Mouse (Mus musculus) thymus, postnatal 4 days (tissue): ENCODE data around the gene Ipcef1.
"Not testable (repeated sequence)": the region's sequence is repeated elsewhere in the genome, so short reads cannot be mapped to it uniquely, and the experiment has no call there.

Experiments
- DNase-seq: peaks from one replicate; pipeline ENCODE4 v3.0.0; 2021

Ipcef1 gene

GRCm38 (mm10) chr10:7033459-7033858 is 18.8 kb downstream of the Ipcef1 start:
- no peak for DNase-seq

DNA sequence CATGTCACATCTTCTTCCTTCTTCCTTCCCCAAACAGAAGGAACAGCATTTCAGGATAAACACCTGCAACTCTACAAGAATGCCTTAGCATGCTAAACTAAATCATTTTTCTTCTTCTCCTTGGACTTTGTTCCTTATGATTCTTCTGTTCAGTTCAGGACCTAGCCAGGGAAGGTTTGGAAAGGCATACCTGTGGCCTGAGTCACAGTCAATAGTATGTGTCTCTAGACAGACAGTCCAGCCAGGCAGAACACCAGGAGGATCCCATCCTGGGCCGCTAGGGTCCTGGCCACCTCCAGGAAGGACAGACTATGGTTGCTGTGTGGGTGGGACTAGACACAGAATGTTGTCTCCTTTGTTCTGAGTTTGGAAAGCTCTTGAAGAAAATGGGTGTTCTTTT is 27.2 kb downstream of the Ipcef1 start:
- no peak for DNase-seq

DNA sequence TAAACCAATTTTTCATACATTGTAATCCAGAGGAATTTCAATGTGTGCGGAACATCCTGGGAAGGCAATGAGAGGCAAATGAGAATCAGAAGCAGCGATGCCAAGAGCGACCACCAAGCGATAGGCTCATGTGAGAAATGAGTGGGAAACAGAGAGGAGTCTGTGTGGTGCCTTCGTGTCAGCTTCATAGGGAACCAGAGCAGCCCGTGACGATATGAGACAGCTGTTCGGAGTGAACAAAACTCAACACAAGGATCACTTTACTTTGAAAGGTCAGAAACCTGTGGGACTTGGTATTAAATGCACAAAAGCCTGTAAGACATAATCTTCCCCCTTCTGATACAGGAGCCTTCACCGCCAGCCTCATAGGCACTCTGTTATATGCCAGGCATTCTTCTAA is 31.7 kb downstream of the Ipcef1 start:
- no peak for DNase-seq

DNA sequence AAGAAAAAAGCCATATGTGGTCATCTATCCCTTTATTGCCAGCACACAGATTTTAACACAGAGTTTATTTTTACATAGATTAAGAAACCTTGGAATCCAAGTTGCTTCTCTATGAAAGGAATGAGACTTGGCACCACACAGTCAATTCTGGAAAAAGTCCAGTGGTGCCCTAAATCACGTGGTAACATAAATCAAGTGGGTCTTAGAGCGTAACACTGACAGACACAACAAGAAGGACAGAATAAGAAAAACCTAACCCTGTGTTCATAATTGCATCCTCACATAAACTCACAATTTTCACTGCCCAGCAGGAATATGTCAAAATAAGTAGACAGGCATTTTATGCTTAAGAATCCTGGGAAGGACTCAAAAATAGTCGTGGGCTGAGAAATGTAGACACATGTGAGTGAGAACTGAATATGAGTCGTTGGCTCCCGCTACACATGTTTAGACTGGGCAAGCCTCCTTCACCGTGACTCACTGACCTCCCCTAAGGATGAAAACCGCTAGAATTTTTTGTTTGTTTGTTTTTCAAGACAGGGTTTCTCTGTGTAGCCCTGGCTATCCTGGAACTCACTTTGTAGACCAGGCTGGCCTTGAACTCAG is 32.4 kb downstream of the Ipcef1 start:
- DNase-seq, result no peak

DNA sequence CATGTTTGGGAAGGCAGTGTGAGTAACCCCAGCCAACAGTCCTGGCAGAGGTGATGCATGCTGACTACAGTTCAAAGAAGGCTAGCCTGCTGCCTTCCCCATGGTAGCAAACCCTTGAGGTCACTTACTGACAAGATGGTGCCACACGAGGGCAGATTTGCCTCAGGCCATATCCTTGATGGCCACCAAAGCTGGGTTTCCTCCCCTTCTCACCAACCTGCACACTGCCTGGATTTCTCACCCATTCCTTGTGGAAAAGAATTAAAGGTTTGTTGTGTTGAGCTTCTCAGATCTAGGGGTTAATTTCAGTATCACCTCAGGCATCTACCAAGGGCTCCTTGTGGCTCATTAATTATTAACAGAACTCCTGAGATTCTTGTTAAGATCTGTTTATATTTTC is 37.1 kb downstream of the Ipcef1 start:
- no peak for DNase-seq

DNA sequence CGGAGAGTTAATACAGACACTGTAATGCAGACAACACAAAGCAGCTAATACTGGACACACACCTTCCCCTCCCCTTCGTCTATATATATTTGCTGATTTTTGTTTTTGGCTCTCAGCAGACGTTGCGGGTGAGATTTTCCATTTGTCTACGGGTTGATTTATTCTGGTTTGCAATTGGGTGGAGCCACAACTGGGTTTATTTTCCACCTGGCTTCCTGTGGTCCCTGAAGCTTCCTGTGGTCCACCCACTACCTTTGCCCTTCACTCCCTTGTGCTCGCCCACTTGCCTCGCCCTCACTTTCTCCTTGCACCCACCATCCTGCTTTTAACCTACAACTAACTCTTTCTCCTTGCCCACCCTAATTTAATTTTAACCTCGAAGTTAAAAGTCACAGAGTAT is 41.7 kb downstream of the Ipcef1 start:
- DNase-seq, result no peak

- no peak for DNase-seq
Observed at GRCm38 (mm10) chr10:7004980-7005538, 47.2 kb downstream of the Ipcef1 start.

GRCm38 (mm10) chr10:7003898-7004297 is 48.4 kb downstream of the Ipcef1 start:
- DNase-seq, result not testable (repeated sequence)

DNA sequence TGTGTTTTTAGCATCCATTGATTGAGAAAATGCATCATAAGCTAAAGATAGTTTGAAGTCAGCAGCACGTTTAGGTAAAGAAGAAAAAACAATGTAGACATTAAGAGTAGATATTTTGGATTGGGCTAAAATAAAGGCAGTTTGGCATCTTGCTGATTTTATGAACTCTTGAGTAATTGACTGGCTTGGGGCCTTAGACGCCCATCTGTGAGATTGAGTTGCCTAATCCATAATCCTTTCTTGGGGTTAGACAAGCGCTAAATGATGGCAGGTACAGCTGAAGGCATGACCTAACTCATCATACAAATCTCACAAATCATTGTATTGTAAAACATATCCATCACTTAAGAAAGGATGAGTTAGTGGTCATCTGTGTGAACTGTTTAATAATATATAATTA is 52.9 kb downstream of the Ipcef1 start:
- DNase-seq, result no peak

GRCm38 (mm10) chr10:6998576-6999250 is 53.6 kb downstream of the Ipcef1 start:
- no peak for DNase-seq

DNA sequence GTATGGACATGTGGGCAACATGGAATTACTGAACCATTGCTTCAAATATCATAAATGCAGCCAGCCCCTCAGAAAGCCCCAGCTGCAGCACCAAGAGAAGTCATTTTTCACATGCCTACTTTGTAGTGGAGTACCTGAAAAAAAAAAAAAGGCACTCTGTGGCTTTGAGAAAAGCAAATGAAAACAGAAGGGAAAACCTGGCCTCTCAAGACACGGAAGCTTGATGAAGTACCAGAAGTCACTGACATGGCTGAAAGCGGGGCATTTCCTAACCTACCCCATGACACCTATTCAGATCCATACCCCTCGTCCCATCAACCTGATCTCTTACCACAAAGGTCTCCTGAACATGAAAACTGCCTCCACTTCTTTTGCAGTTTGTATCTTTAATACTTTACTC is 55.4 kb downstream of the Ipcef1 start:
- DNase-seq, result peak; percentile 28

- DNase-seq, result peak; percentile 15
Observed at GRCm38 (mm10) chr10:6988555-6988954, 63.7 kb downstream of the Ipcef1 start.

- no peak for DNase-seq
Observed at GRCm38 (mm10) chr10:6987399-6988098, 64.7 kb downstream of the Ipcef1 start.

GRCm38 (mm10) chr10:6986246-6986645 is 66.0 kb downstream of the Ipcef1 start:
- DNase-seq, result no peak

GRCm38 (mm10) chr10:6983431-6983830 is 68.8 kb downstream of the Ipcef1 start:
- DNase-seq, result peak; percentile 11

- DNase-seq, result peak; percentile 66
Observed at GRCm38 (mm10) chr10:6982751-6983151, 69.5 kb downstream of the Ipcef1 start.

GRCm38 (mm10) chr10:6980236-6980635 is 72.0 kb downstream of the Ipcef1 start:
- DNase-seq, result peak; percentile 36

DNA sequence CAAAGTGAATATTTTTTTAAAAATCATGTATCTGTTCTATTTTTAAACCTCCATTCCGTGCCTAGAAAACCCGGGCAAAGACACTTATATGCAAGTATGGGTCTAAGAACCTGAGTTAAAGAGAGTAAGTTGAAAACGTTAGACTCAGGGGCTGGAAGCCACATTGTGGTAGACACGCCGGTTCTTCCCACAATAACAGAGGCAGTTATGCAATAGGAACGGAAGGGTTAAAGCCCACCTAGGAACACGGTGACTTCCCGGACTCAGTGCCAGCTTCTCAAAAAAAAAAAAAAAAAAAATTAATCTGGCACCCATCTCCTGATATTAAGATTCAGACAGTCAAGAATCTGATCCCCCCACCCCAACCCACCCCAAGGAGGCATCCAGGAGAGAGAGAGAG is 72.5 kb downstream of the Ipcef1 start:
- DNase-seq, result peak; percentile 28

DNA sequence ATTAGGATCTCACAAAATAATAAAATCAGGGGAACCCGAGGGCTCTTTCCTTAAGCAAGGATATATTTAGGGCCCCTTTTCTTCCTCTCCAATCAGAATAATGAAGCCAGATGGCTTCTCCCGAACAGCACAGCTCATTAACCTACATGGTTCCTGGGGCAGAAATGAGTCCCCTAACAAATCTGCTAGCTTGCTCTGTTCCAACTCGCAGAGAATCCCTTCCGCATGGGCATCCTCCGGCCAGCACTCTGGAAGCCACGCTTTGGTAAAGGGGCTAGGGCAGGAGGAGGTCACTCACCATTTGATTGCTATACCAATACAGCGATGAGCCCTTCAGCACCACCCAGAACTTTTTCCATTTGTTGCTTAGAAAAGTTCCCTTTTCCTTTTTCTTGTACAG is 73.1 kb downstream of the Ipcef1 start:
- peak; percentile 30 for DNase-seq

DNA sequence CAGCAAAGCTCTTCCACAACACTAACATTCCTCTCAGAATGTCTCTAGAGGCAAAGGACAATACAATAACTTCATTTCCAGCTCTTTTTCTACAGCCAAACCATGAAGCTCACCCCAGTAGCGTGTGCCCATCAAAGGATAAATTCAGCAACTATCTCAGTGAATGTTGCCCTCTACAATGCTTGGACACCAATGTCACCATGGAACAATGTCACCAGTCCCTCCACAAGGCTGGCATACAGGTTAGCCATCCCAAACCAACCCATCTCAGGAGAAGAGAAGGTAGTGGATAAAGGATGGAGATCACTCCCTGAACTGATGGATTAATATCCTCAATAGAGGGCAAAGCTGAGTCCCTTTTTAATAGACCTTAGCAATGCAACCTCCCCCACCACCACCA is 73.5 kb downstream of the Ipcef1 start:
- no peak for DNase-seq

DNA sequence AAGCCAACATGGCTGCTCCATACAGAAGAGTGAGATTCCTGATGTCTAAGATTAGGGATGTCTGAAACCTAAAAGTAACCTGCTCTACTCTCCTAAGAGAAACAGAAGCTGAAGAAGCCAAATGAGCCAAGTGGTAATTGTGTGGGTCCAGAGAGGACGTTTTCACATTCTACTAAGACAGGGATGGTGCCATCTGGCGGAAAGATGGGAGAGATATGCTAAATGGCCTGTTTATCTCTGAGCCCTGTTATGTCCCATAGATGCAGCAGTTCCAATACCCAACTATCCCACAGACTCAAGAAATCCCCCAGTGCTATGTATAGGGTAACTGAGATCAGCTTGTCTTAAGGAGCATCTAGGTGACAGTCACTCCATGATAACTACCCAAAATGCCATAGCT is 74.4 kb downstream of the Ipcef1 start:
- no peak for DNase-seq

DNA sequence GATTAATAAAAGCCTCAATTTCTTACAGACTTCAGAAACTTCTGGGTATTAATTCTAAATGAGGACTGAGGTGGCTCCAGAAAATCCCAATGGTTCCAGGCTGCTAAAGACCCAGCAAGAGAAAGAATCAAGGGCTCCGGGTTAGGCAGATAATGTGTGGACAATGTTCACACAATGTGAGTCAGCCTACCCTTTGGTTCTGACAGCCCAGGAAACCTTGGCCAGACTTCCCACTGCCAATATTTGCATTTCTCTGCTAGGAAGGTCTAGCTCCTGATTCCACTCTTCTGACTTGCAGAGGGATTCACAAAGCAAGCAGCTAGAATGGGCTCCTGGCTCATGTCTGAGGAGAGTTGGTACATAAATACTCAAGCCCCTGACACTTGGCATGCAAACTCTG is 83.9 kb downstream of the Ipcef1 start:
- no peak for DNase-seq

DNA sequence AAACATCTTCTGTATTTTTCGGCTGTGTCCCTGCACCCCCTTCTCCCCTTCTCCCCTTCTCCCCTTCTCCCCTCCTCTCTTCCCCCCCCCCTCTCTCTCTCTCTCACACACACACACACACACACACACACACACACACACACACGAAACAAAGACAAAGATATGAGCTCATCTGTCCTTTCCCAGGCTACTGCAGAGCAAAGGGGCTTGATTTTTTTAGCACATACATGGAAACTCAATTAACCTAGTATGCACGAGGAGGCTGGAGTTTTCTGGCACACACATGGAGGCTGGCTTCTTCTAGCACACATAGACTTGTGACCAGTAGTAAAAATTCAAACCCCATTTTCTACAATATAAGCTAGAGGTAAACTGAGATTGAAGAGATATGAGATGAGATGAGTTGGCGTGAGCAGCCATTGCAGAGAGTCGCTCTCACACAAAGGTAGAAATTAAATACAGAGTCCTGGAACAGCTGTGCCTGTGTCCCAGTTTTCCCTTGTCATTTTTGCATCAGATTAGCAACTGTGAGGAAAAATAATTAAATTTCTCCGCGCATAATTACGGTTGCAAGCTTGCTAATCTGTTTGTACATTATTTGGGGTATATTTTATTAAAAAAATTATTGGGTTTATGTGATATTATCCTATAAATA is 84.6 kb downstream of the Ipcef1 start:
- DNase-seq, result no peak
